Mouse (Mus musculus): ENCODE results near the gene 1300017J02Rik. TPM values are rescaled to one million over a fixed set of nuclear protein-coding genes. Genes with fewer than 3 reads are reported as not detected.

Gene 1300017J02Rik
- total RNA-seq, 2 experiments from 2014 or later: 0.89 to 1.7 TPM

DNA sequence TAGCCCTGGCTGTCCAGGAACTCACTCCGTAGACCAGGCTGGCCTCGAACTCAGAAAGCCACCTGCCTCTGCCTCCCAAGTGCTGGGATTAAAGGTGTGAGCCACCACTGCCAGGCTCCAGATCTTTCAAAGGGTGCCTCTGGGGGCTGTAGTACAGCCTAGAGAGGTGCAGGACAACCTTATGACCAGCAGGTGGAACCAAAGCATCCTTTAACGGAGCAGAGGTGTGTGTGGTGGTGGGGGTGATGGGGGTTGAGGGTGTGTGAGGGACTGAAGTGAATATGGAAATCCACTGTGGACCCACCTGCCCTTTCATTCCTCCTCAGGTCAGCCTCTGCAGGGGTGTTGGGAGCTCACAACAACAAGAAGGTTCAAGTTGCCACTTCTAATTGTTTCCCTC, 79.4 kb downstream of the 1300017J02Rik start:
- peak; percentile 48 for ATAC-seq (ENCODE audit: poor library complexity, severe bottlenecking)

DNA sequence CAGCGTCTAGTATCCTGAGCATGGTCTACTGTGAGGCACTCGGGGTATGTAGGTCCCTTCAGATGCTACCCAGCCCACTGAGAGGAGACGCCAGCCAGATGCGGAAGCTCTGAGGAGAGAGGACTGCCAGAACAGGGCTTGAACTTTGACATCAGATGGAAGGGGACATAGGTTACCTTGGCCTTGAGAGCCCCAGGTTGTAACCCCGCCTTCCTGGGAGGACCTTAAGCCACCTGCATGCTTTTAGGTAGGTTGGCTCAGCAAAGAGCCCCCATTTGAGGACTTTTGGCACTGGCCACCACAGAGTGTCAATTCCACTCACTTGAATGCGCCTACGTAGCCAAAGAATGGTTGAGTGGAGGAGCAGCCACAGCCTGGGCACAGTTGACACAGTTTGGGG, 80.2 kb downstream of the 1300017J02Rik start:
- ATAC-seq (ENCODE audit: poor library complexity, severe bottlenecking): no peak

DNA sequence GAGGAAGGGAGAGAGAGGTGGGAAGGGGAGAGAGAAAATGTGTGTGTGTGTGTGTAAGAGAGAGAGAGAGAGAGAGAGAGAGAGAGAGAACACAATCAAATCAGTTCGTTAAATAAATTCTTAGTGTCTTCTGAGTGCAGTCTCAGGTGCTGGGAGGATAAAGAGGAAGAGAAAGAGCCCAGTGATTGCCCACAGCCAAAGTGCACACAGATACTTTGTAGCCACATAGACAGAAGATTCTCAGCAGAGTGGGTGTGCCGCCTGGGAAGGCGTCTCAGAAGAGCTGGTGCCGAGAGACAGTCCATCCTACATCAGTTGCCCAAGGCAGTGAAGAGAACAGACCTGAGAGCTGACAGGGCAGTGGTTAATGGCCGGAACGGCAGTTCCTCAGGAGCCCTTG, 90.6 kb downstream of the 1300017J02Rik start:
- peak; percentile 30; the same call in 1 of the 2 replicates for ATAC-seq (ENCODE audit: poor library complexity, severe bottlenecking)

GRCm38 (mm10) chr9:103213631-103214030, 91.3 kb downstream of the 1300017J02Rik start:
- ATAC-seq (ENCODE audit: poor library complexity, severe bottlenecking): no peak

GRCm38 (mm10) chr9:103212654-103213420, 92.0 kb downstream of the 1300017J02Rik start:
- ATAC-seq (ENCODE audit: poor library complexity, severe bottlenecking): no peak

DNA sequence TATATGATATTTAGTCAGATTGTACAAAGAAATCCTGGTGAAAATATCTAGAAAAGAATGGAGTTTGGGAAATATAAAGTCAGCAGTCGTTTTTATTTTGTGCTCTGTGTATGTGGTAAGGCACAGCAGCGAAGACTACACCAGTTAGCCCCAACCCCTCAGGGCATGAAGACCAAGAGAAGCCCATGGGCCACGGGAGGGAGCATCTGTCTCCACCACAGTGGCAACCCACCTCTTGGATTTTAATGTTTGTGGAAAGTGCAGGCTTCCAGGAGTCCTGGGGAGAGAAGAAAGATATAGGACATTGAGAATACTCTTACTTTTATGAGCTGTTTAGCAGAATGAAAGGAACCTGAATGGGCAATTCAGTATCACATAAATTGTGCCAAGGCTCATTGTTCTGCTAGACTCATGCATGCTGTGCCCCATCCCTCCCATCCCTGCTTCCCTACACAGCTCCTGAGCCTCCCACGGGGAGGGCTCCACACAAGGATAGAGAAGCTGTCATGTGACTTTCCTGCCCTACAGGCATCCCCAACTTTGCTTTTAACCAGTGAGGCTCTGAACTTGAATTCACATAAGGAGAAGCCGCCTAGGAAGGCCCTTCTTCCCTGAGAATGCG, 96.0 kb downstream of the 1300017J02Rik start:
- no peak for ATAC-seq (ENCODE audit: poor library complexity, severe bottlenecking)

GRCm38 (mm10) chr9:103207846-103208245, 97.0 kb downstream of the 1300017J02Rik start:
- ATAC-seq (ENCODE audit: poor library complexity, severe bottlenecking): peak; percentile 100

DNA sequence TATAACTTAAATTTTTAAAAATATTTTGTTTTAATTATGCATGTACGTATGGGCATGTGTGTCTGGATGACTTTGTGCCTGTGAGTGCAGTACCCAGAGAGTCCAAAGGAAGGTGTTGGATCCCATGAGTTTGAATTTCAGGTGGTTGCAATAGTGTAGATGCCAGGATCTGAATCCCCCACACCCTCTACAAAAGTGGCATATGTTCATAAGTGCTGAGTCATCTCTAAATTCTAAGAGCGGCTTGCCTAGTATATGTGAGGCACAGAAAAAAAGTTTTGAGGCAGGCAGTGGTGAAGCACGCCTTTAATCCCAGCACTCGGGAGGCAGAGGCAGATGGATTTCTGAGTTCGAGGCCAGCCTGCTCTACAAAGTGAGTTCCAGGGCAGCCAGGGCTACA, 99.1 kb downstream of the 1300017J02Rik start:
- no peak for ATAC-seq (ENCODE audit: poor library complexity, severe bottlenecking)

DNA sequence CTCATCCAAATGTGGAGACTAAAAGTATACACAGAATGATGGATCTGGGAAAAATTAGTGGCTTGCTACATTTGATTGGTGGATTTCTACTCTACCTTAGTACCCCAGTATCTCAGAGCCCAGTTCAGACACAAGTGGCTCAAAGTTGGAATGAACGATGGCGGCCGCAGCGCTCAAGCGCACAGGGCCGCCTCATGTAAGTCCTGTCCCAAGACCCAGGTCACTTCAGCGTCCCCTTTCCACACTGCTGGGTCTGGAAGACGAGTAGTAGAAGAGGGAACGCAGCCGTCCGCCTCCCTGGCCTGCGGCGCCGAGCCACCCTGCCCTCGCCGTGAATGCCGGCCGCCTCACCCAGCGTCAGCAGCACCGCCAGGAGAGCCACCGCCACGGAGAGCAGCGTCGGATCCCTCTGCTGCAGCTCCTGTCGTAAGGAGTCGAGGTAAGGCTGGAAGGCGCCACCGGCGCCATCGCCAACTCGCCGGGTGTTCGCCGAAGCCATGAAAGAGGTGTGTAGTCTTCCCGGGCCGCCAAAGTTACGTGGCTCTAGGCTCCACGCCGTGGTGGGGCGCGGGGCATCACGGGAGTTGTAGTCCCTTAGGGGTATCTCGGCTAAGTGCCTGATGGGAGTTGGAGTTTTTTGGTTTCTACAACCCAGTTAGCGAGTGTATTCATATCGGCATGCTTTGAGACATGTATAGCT, 103.2 kb downstream of the 1300017J02Rik start, which contains the start of gene Srprb:
Gene Srprb, minus strand, starts transcription at position 577 of the 700 bp plus-strand sequence.
- ATAC-seq (ENCODE audit: poor library complexity, severe bottlenecking): peak; percentile 99

Other genes with a start within 250 kb of the 1300017J02Rik start
- 0.84 and 1.2 TPM in 2 replicates for gene Rab6b, start 193.3 kb downstream of the 1300017J02Rik start, total RNA-seq (2015)
- 0.15 and 0.41 TPM in 2 replicates for gene Rab6b, start 193.3 kb downstream of the 1300017J02Rik start, total RNA-seq (2017)
- 10.8 and 12.1 TPM in 2 replicates for gene Srprb, start 102.9 kb downstream of the 1300017J02Rik start, total RNA-seq (2015)
- 10.8 and 13.2 TPM in 2 replicates for gene Srprb, start 102.9 kb downstream of the 1300017J02Rik start, total RNA-seq (2017)
- gene Gm20425, start 74.8 kb downstream of the 1300017J02Rik start, total RNA-seq (2015): not detected in 2 replicates
- 0.55 TPM in 1 of 2 replicates, not detected in the other for gene Gm20425, start 74.8 kb downstream of the 1300017J02Rik start, total RNA-seq (2017)
- gene Trf, start 74.6 kb downstream of the 1300017J02Rik start, total RNA-seq (2015): 234 and 247 TPM in 2 replicates
- 92.2 and 130 TPM in 2 replicates for gene Trf, start 74.6 kb downstream of the 1300017J02Rik start, total RNA-seq (2017)
- 111 and 113 TPM in 2 replicates for gene Topbp1, start 133 bp upstream of the 1300017J02Rik start, total RNA-seq (2015)
- gene Topbp1, start 133 bp upstream of the 1300017J02Rik start, total RNA-seq (2017): 130 and 151 TPM in 2 replicates
- gene Cdv3, start 60.8 kb upstream of the 1300017J02Rik start, total RNA-seq (2015): 68.3 and 69.7 TPM in 2 replicates
- 111 and 118 TPM in 2 replicates for gene Cdv3, start 60.8 kb upstream of the 1300017J02Rik start, total RNA-seq (2017)
- gene Bfsp2, start 175.3 kb upstream of the 1300017J02Rik start, total RNA-seq (2015): 0.30 TPM in 1 of 2 replicates, not detected in the other
- gene Bfsp2, start 175.3 kb upstream of the 1300017J02Rik start, total RNA-seq (2017): 1.1 and 1.3 TPM in 2 replicates